Mouse (Mus musculus): ENCODE measurements around the gene Adgrd1. TPM values are rescaled to one million over a fixed set of nuclear protein-coding genes. Genes with fewer than 3 reads are reported as not detected.

Adgrd1 gene
- polyA plus RNA-seq, 2 experiments, result 0.09 TPM

- TF ChIP-seq CTCF (IDR thresholded peaks at IDR 0.05; ENCODE audit: low read depth) (no peak), EP300 (IDR thresholded peaks at IDR 0.05; ENCODE audit: low read depth) (no peak)
- Histone ChIP-seq H3K27ac (no peak overlapping the region), H3K4me1 (replicated peaks; ENCODE audit: control insufficient read depth in 2 of 2, insufficient read depth in 2 of 2, low read length in 1 of 2) (no peaks in the 10 kb centered on the region), H3K27me3 (ENCODE audit: control insufficient read depth, insufficient read depth, low read length) (no peaks in the 10 kb centered on the region), H3K9me3 (ENCODE audit: control insufficient read depth, low read length) (no peaks in the 10 kb centered on the region), H3K9ac (replicated peaks) (no peak overlapping the region), H3K4me3 (ENCODE audit: insufficient read depth in 1 of 2, low read depth in 2 of 2, low read length in 2 of 2) (no peak overlapping the region), H3K4me2 (ENCODE audit: low read depth) (no peak overlapping the region), H3K36me3 (replicated peaks; ENCODE audit: control insufficient read depth, insufficient read depth, low read depth) (no peaks in the 10 kb centered on the region)
- ATAC-seq (ENCODE audit: insufficient read depth), result no peak
- no peak for DNase-seq (ENCODE audit: low read depth in 3 of 3, low spot score in 3 of 3)
- WGBS (ENCODE audit: insufficient replicate concordance), result 48% methylated on average over 6 of the region's 6 CpGs
Observed at GRCm38 (mm10) chr5:129073404-129073803, 23.1 kb upstream of the Adgrd1 start.

- WGBS (ENCODE audit: insufficient replicate concordance), result 58% methylated on average over 6 of the region's 6 CpGs
- H3K36me3 ChIP-seq (replicated peaks; ENCODE audit: control insufficient read depth, insufficient read depth, low read depth), result no peaks in the 10 kb centered on the region
- no peak for TF ChIP-seq CTCF (IDR thresholded peaks at IDR 0.05; ENCODE audit: low read depth)
- no peak for TF ChIP-seq EP300 (IDR thresholded peaks at IDR 0.05; ENCODE audit: low read depth)
Observed at GRCm38 (mm10) chr5:129076098-129076497, 20.5 kb upstream of the Adgrd1 start.

GRCm38 (mm10) chr5:129077240-129077639 is 19.3 kb upstream of the Adgrd1 start:
- Histone ChIP-seq H3K27ac (no peak overlapping the region), H3K27me3 (ENCODE audit: control insufficient read depth, insufficient read depth, low read length) (no peaks in the 10 kb centered on the region), H3K4me3 (ENCODE audit: insufficient read depth in 1 of 2, low read depth in 2 of 2, low read length in 2 of 2) (no peak overlapping the region), H3K9ac (replicated peaks) (no peak overlapping the region), H3K4me2 (ENCODE audit: low read depth) (no peak overlapping the region), H3K4me1 (replicated peaks; ENCODE audit: control insufficient read depth in 2 of 2, insufficient read depth in 2 of 2, low read length in 1 of 2) (no peaks in the 10 kb centered on the region), H3K9me3 (ENCODE audit: control insufficient read depth, low read length) (no peaks in the 10 kb centered on the region), H3K36me3 (replicated peaks; ENCODE audit: control insufficient read depth, insufficient read depth, low read depth) (no peaks in the 10 kb centered on the region)
- WGBS (ENCODE audit: insufficient replicate concordance), result 10% methylated on average over 5 of the region's 5 CpGs
- no peak for TF ChIP-seq CTCF (IDR thresholded peaks at IDR 0.05; ENCODE audit: low read depth)
- TF ChIP-seq EP300 (IDR thresholded peaks at IDR 0.05; ENCODE audit: low read depth), result no peak
- DNase-seq (ENCODE audit: low read depth in 3 of 3, low spot score in 3 of 3), result no peak
- ATAC-seq (ENCODE audit: insufficient read depth), result no peak

More at GRCm38 (mm10) chr5:129076098-129076497, 20.5 kb upstream of the Adgrd1 start:
- H3K27me3 ChIP-seq (ENCODE audit: control insufficient read depth, insufficient read depth, low read length), result no peaks in the 10 kb centered on the region
- DNase-seq (ENCODE audit: low read depth in 3 of 3, low spot score in 3 of 3), result no peak
- no peak for ATAC-seq (ENCODE audit: insufficient read depth)
- H3K4me2 ChIP-seq (ENCODE audit: low read depth), result no peak overlapping the region
- H3K4me1 ChIP-seq (replicated peaks; ENCODE audit: control insufficient read depth in 2 of 2, insufficient read depth in 2 of 2, low read length in 1 of 2), result no peaks in the 10 kb centered on the region
- no peak overlapping the region for H3K4me3 ChIP-seq (ENCODE audit: insufficient read depth in 1 of 2, low read depth in 2 of 2, low read length in 2 of 2)
- no peak overlapping the region for H3K9ac ChIP-seq (replicated peaks)
- no peak overlapping the region for H3K27ac ChIP-seq
- no peaks in the 10 kb centered on the region for H3K9me3 ChIP-seq (ENCODE audit: control insufficient read depth, low read length)

- Histone ChIP-seq H3K27ac (no peak overlapping the region), H3K9ac (replicated peaks) (no peak overlapping the region), H3K27me3 (ENCODE audit: control insufficient read depth, insufficient read depth, low read length) (no peaks in the 10 kb centered on the region), H3K4me1 (replicated peaks; ENCODE audit: control insufficient read depth in 2 of 2, insufficient read depth in 2 of 2, low read length in 1 of 2) (no peaks in the 10 kb centered on the region), H3K36me3 (replicated peaks; ENCODE audit: control insufficient read depth, insufficient read depth, low read depth) (no peaks in the 10 kb centered on the region), H3K9me3 (ENCODE audit: control insufficient read depth, low read length) (no peaks in the 10 kb centered on the region), H3K4me3 (ENCODE audit: insufficient read depth in 1 of 2, low read depth in 2 of 2, low read length in 2 of 2) (no peak overlapping the region), H3K4me2 (ENCODE audit: low read depth) (no peak overlapping the region)
- no peak for ATAC-seq (ENCODE audit: insufficient read depth)
- no peak for DNase-seq (ENCODE audit: low read depth in 3 of 3, low spot score in 3 of 3)
- TF ChIP-seq EP300 (IDR thresholded peaks at IDR 0.05; ENCODE audit: low read depth), result no peak
- no peak for TF ChIP-seq CTCF (IDR thresholded peaks at IDR 0.05; ENCODE audit: low read depth)
- 64% methylated on average over 7 of the region's 7 CpGs for WGBS (ENCODE audit: insufficient replicate concordance)
Observed at GRCm38 (mm10) chr5:129081521-129081920, 15.0 kb upstream of the Adgrd1 start.

- Histone ChIP-seq H3K9ac (replicated peaks) (no peak overlapping the region), H3K4me2 (ENCODE audit: low read depth) (no peak overlapping the region), H3K27ac (no peak overlapping the region), H3K4me1 (replicated peaks; ENCODE audit: control insufficient read depth in 2 of 2, insufficient read depth in 2 of 2, low read length in 1 of 2) (no peaks in the 10 kb centered on the region), H3K36me3 (replicated peaks; ENCODE audit: control insufficient read depth, insufficient read depth, low read depth) (no peaks in the 10 kb centered on the region), H3K27me3 (ENCODE audit: control insufficient read depth, insufficient read depth, low read length) (no peaks in the 10 kb centered on the region), H3K4me3 (ENCODE audit: insufficient read depth in 1 of 2, low read depth in 2 of 2, low read length in 2 of 2) (no peak overlapping the region), H3K9me3 (ENCODE audit: control insufficient read depth, low read length) (no peaks in the 10 kb centered on the region)
- 70% methylated on average over 10 of the region's 10 CpGs for WGBS (ENCODE audit: insufficient replicate concordance)
- DNase-seq (ENCODE audit: low read depth in 3 of 3, low spot score in 3 of 3) (no peak), ATAC-seq (ENCODE audit: insufficient read depth) (no peak)
- TF ChIP-seq CTCF (IDR thresholded peaks at IDR 0.05; ENCODE audit: low read depth) (no peak), EP300 (IDR thresholded peaks at IDR 0.05; ENCODE audit: low read depth) (no peak)
Observed at GRCm38 (mm10) chr5:129085153-129085552, 11.4 kb upstream of the Adgrd1 start.
